Mouse (Mus musculus) kidney, embryonic 16.5 days (tissue): ENCODE measurements around the gene Lsm7. TPM values are rescaled to one million over a fixed set of nuclear protein-coding genes. Genes with fewer than 3 reads are reported as not detected.
A peak's percentile ranks its signal among the peaks of the same experiment; 100 is the strongest.
"Not testable (repeated sequence)": the region's sequence is repeated elsewhere in the genome, so short reads cannot be mapped to it uniquely, and the experiment has no call there.

Experiments used
- ATAC-seq: fragments of 200-750 bp; cut with Nextera tagmentation; 2 replicates; pipeline ENCODE4 v1.8.0; 2017; ENCODE audit warnings: moderate TSS enrichment; ENCODE audit not compliant: low FRiP score, low TSS enrichment
- H3K27ac ChIP-seq: fragments of 300-500 bp; sonication (generic); 2 replicates; pipeline ENCODE4 v1.5.1; 2014; ENCODE audit warnings: low read length
- H3K27me3 ChIP-seq: fragments of 300-500 bp; sonication (generic); 2 replicates; pipeline ENCODE4 v1.6.1; 2014; ENCODE audit warnings: low read length, control low read depth, mixed read lengths; ENCODE audit not compliant: insufficient read depth
- H3K36me3 ChIP-seq: fragments of 300-500 bp; sonication (generic); 2 replicates; pipeline ENCODE4 v1.6.1; 2014; ENCODE audit warnings: low read length, control low read depth, mixed read lengths; ENCODE audit not compliant: insufficient read depth
- H3K4me1 ChIP-seq: fragments of 300-500 bp; sonication (generic); 2 replicates; pipeline ENCODE4 v1.6.1; 2014; ENCODE audit warnings: low read length, control low read depth, mixed read lengths; ENCODE audit not compliant: insufficient read depth
- H3K4me2 ChIP-seq: fragments of 300-500 bp; sonication (generic); replicated peaks from 2 replicates; pipeline ENCODE4 v1.6.1; 2014; ENCODE audit warnings: low read depth, low read length
- H3K4me3 ChIP-seq: fragments of 300-500 bp; sonication (generic); 2 replicates; pipeline ENCODE4 v1.5.1; 2014; ENCODE audit warnings: mild to moderate bottlenecking, low read length
- H3K9ac ChIP-seq: fragments of 300-500 bp; sonication (generic); replicated peaks from 2 replicates; pipeline ENCODE4 v1.6.1; 2014; ENCODE audit warnings: low read length
- H3K9me3 ChIP-seq: fragments of 300-500 bp; sonication (generic); 2 replicates; pipeline ENCODE4 v1.6.1; 2016; ENCODE audit warnings: low read length, control low read depth
- WGBS: fragments of 180-500 bp; shearing (Covaris S2); extraction: QIAGEN DNeasy Blood & Tissue Kit; methylation state at CpG from one replicate; pipeline ENCODE4 v1.1.7; 2014; 5-methylcytosine and 5-hydroxymethylcytosine counted together
- polyA plus RNA-seq: library from polyadenylated mRNA; unstranded; fragments of >200 nt; fragmentation: Nextera tagmentation; extraction: Ambion mirVana; gene quantifications from 2 replicates; pipeline ENCODE4 v1.2.1, GENCODE M21; 2015

The Lsm7 gene
- polyA plus RNA-seq, 1 experiment from 2014 or later = 262 TPM

DNA sequence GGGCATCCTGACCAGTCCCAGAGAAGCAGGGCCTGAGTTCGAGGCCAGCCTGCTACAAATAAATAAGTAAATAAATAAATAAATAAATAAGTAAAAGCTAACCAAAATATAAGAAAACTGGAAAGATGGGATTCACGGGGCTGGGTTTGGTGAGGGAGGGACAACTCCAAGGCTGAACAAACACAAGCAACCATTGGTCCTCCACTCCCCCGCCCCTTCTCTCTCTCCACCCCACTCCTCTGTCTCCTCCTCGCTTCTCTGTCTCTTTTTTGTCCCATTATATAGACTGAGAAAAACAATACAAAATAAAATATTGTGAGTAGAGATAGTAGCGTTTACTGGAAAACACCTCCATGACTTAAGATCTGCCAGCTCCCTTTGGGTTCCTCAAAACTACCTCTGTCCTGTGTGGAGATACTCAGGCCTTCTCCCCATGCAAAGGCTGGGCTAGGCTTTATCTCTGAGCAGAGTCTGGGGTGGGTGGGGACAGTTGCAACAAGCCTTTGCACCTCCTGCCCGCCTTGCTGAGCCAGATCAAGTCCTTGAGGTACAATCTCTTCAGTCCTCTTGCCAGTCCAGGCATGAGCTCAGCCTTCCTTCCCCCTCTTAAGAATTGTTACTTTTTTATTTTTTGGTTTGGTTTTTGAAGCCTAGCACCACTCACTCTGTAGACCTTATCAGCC lies 36.3 kb downstream of the Lsm7 start:
- 55% methylated on average over 6 of the region's 6 CpGs for WGBS
- no peak overlapping the region for H3K4me3 ChIP-seq
- H3K9ac ChIP-seq = no peak overlapping the region
- no peaks in the 10 kb centered on the region for H3K27me3 ChIP-seq
- H3K4me2 ChIP-seq = no peak overlapping the region
- ATAC-seq = no peak
- H3K4me1 ChIP-seq = peaks cover under 1% of the 10 kb centered on the region; the same call in 1 of the 2 replicates
- H3K27ac ChIP-seq = no peak overlapping the region
- H3K9me3 ChIP-seq = no peaks in the 10 kb centered on the region
- H3K36me3 ChIP-seq = no peaks in the 10 kb centered on the region

DNA sequence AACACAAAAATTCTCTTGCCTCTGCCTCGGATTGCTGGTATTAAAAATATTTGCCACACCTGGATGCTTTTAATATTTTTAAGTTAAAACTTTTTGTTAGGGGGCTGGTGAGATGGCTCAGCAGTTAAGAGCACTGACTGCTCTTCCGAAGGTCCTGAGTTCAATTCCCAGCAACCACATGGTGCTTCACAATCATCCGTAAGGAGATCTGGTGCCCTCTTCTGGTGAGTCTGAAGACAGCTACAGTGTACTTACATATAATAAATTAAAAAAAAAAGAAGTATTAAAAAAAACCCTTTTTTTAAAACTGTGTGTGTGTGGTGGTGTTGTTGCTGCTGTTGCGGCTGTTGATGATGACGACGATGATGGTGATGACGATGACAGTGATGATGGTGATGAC lies 37.1 kb downstream of the Lsm7 start:
- H3K9ac ChIP-seq, H3K27me3 ChIP-seq, H3K4me1 ChIP-seq, ATAC-seq, H3K36me3 ChIP-seq, H3K9me3 ChIP-seq, H3K27ac ChIP-seq, H3K4me2 ChIP-seq, H3K4me3 ChIP-seq: not testable (repeated sequence)
- 83% methylated on average over 7 of the region's 7 CpGs for WGBS

DNA sequence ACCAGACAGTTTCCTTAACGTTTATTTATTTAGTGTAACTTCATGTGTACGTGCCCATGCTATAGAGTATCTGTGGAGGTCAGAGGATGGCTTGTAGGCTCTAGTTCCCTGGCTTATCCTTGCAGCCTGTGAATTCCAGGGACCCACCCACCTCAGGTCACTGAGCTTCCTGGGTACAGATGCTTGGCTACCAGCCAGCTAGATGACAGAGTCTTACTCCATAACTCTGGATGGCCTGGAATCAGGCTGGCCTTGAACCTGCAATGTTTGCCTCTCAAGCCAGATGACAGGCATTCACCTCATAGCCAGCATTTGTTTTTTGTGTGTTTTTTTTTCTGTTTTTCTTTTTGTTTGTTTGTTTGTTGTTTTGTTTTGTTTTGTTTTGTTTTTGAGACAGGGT lies 37.8 kb downstream of the Lsm7 start:
- no peak for ATAC-seq
- no peak overlapping the region for H3K4me3 ChIP-seq
- H3K36me3 ChIP-seq = no peaks in the 10 kb centered on the region
- H3K4me1 ChIP-seq = 0 out of 2 replicates have a peak, but pooled peaks cover 4% of the 10 kb centered on the region
- H3K4me2 ChIP-seq = no peak overlapping the region
- no peaks in the 10 kb centered on the region for H3K27me3 ChIP-seq
- no peak overlapping the region for H3K27ac ChIP-seq
- H3K9me3 ChIP-seq = no peaks in the 10 kb centered on the region
- H3K9ac ChIP-seq = no peak overlapping the region
- 55% methylated on average over 2 of the region's 2 CpGs for WGBS

DNA sequence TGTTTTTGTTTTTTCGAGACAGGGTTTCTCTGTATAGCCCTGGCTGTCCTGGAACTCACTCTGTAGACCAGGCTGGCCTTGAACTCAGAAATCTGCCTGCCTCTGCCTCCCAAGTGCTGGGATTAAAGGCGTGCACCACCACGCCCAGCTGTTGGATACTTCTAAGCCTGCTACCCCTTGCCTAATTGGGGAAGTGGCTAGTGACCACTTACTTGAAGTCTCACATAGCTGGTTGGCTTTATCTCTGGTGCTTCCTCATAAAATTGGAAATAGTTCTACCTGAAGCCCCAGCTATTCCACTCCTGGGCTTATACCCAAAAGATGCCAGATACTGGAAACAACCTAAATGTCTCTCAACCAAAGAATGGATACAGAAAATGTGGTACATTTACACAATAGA lies 38.7 kb downstream of the Lsm7 start:
- H3K4me3 ChIP-seq, H3K9me3 ChIP-seq, ATAC-seq, H3K4me2 ChIP-seq, H3K9ac ChIP-seq, H3K27ac ChIP-seq, H3K27me3 ChIP-seq, H3K36me3 ChIP-seq, H3K4me1 ChIP-seq: not testable (repeated sequence)
- 79% methylated on average over 3 of the region's 3 CpGs for WGBS

DNA sequence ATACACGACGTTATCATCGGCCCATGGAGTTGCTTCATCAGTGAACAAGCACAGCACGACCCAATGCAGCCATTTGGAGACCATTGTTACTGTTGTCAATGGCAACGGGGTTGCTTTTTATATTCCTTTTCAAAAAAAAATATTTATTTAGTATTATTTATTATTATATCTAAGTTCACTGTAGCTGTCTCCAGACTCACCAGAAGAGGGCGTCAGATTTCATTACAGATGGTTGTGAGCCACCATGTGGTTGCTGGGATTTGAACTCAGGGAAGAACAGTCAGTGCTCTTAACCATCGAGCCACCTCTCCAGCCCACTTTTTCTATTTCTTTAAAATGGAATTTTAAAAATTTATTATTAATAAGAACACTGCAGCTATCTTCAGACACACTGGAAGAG lies 40.2 kb downstream of the Lsm7 start:
- no peak overlapping the region for H3K9ac ChIP-seq
- H3K4me1 ChIP-seq = peaks cover 11% of the 10 kb centered on the region
- ATAC-seq = no peak
- no peaks in the 10 kb centered on the region for H3K9me3 ChIP-seq
- 59% methylated on average over 7 of the region's 7 CpGs for WGBS
- H3K27me3 ChIP-seq = peaks cover 2% of the 10 kb centered on the region; the same call in 1 of the 2 replicates
- H3K4me3 ChIP-seq = no peak overlapping the region
- H3K4me2 ChIP-seq = no peak overlapping the region
- H3K36me3 ChIP-seq = no peaks in the 10 kb centered on the region
- H3K27ac ChIP-seq = no peak overlapping the region

DNA sequence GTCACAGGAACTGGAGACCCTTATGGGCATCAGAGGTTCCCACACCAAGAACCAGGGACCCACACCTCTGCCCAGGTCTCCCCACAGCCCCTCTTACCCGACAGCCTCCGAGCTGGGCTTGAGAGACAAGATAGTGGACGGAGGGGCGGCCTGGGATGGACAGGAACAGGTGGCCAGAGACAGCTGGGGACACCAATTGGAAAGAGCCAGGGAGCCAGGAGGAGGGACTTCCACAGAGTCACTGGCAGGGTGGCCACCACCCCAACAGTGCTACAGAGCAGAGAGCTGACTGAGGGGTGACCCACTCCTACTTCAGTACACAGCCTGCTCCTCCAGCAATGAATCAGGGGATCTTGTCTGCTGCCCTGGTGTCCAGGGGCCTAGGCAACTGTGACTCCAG lies 41.6 kb downstream of the Lsm7 start, which contains the start of gene Jsrp1:
Jsrp1 (minus strand) TSS at position 133 of the 400 bp plus-strand sequence.
- no peak within 1 kb of the TSS for H3K27ac ChIP-seq
- no peak within 1 kb of the TSS for H3K4me3 ChIP-seq
- no peak within 1 kb of the TSS for H3K4me2 ChIP-seq
- no peaks in the 10 kb centered on the region for H3K9me3 ChIP-seq
- H3K36me3 ChIP-seq = no peaks in the 10 kb centered on the region
- H3K27me3 ChIP-seq = peaks cover 2% of the 10 kb centered on the region
- peak within 1 kb of the TSS; percentile 15; the same call in 1 of the 2 replicates for H3K9ac ChIP-seq
- 79% methylated on average over 4 of the region's 4 CpGs for WGBS
- ATAC-seq = no peak
- peaks cover 24% of the 10 kb centered on the region for H3K4me1 ChIP-seq

DNA sequence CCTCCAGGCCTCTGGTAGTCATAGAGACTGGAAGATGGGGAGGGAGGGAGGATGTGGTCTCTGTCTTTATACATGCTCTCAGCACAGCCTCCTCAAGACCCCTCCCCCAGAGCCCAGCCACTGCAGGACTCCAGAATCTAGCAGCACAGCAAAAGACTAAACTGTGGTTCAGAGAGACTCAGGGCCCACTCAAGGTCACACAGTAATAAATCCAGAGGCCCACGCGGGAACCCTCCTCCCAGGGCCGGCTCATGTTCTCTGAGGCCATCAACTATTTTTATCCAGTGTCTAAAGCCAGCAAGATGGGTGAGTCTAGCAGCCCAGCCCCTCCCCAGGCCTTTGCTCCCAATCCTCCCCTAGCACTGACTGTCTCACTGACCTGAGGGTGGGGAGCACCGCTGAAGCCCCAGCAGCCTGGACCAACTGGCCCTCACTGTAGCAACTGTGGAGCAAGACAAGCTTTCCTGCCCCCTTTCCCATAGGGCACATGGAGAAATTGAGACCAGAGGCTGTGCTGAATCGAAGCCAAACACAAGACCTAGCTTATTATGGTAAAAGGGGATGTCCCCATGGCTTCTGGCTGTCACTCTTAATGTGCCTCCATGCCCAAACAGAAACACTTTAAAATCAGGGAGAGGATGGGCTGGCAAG lies 42.5 kb downstream of the Lsm7 start:
- no peak overlapping the region for H3K4me2 ChIP-seq
- H3K4me1 ChIP-seq = peaks cover 32% of the 10 kb centered on the region
- no peak for ATAC-seq
- H3K27ac ChIP-seq = no peak overlapping the region
- H3K27me3 ChIP-seq = peaks cover 6% of the 10 kb centered on the region
- peak overlapping the region; percentile 15; the same call in 1 of the 2 replicates for H3K9ac ChIP-seq
- H3K9me3 ChIP-seq = no peaks in the 10 kb centered on the region
- H3K36me3 ChIP-seq = no peaks in the 10 kb centered on the region
- no peak overlapping the region for H3K4me3 ChIP-seq
- WGBS = 33% methylated on average over 5 of the region's 5 CpGs

DNA sequence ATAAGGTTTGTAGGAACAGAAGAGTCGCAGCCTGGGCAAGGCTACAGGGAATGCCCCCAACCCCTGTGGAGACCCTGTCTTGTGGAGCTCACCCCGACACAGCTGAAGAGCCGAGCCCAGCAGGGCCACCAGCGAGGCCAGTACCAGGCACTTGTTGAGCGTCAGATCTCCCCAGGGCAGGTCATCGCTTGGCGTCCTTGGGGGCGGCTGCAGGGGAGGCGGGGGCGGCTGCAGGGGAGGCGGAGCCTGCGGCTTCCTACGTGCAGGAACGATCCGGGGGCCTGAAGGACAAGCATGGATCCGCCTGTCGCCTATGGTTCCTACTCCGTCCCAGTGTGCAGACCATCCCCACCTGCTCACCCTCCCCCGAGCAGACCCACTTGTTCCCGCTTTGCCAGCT lies 44.9 kb downstream of the Lsm7 start:
- no peak for ATAC-seq
- Histone ChIP-seq H3K9ac (peak overlapping the region; percentile 49; the same call in 1 of the 2 replicates), H3K4me2 (peak overlapping the region; percentile 44), H3K9me3 (no peaks in the 10 kb centered on the region), H3K27me3 (peaks cover 6% of the 10 kb centered on the region), H3K4me3 (peak overlapping the region; percentile 16; the same call in 1 of the 2 replicates), H3K27ac (no peak overlapping the region), H3K36me3 (peaks cover 1% of the 10 kb centered on the region), H3K4me1 (peaks cover 52% of the 10 kb centered on the region)
- WGBS = 5% methylated on average over 20 of the region's 20 CpGs

DNA sequence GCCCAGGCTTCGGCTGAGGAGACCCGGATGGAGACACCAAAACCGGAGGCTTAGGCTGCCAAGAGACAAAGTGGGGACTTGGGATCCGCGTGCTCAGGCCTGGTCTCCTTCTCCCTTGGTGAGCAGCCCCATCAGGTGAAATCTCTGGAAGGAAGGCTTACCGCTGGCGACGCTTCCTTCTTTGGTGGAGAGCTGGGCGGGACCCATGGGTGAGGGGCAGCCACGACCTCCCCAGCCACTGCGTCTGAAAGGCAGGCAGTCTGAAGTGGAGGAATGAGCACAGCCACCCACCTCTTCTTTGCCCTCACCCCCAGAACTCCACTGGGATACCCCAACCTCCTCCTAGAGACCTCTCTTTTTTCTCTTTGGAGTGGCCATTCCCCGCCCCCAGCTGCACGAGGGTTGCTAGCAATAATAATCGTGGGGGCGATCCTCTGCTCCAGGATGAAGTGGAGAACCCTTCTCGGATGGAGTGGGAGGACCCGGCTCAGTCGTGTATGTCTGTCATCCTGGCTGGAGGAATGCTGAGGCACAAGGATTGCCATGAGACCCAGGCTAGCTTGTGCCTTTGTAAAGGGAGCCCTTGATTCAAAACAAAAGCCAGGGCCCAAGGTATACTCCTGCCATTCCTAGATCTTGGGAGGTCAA lies 45.9 kb downstream of the Lsm7 start:
- peak overlapping the region; percentile 95 for H3K4me2 ChIP-seq
- no peaks in the 10 kb centered on the region for H3K9me3 ChIP-seq
- peaks cover 11% of the 10 kb centered on the region for H3K36me3 ChIP-seq
- H3K27me3 ChIP-seq = peaks cover 6% of the 10 kb centered on the region
- peaks cover 52% of the 10 kb centered on the region for H3K4me1 ChIP-seq
- peak overlapping the region; percentile 49 for H3K4me3 ChIP-seq
- peak overlapping the region; percentile 50 for H3K27ac ChIP-seq
- ATAC-seq = no peak
- H3K9ac ChIP-seq = peak overlapping the region; percentile 70
- WGBS = 5% methylated on average over 18 of the region's 18 CpGs
